Mouse (Mus musculus): ENCODE measurements around the gene Wnt7b.

DNA sequence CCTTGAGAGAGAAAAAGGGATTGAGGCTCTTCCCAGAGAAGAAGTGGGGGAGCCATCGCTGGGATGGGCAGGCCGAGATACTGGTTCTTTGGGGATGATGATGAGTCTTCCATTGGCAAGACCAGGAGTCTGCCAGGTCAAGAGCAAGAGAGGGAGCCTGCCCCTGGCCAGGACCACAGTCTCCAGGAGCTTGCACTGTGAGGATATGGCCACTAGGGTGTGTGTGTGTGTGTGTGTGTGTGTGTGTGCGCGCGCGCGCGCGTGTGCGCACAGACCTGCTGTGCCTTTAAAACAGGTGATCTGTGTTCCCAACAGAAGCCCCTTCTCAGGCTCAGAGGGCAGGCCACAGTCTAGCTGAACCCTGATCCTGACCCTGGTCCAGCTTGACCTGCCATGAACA lies 8.6 kb upstream of the Wnt7b start:
- no peak for TF ChIP-seq CEBPB (IDR thresholded peaks at IDR 0.05; ENCODE audit: low read depth)
- TF ChIP-seq CTCF (IDR thresholded peaks at IDR 0.05; ENCODE audit: control insufficient read depth, insufficient read depth, insufficient read length) = no peak
- TF ChIP-seq MAX (IDR thresholded peaks at IDR 0.05) = no peak
- no peak for TF ChIP-seq FOSL1 (IDR thresholded peaks at IDR 0.05; ENCODE audit: insufficient read depth, low read length, poor library complexity, severe bottlenecking)
- no peak for TF ChIP-seq USF1 (IDR thresholded peaks at IDR 0.05; ENCODE audit: low read depth)

Measured in C2C12 (cell line).